Mouse (Mus musculus): ENCODE measurements around the gene Zfp622. TPM values are rescaled to one million over a fixed set of nuclear protein-coding genes. Genes with fewer than 3 reads are reported as not detected.

Zfp622 gene
- total RNA-seq, 2 experiments from 2014 or later, result 53.3 to 111 TPM

Other genes starting within 250 kb of the Zfp622 start
- gene Retreg1, start 141.2 kb upstream of the Zfp622 start, total RNA-seq (2015), result 34.5 and 37.8 TPM in 2 replicates
- 40.9 and 44.1 TPM in 2 replicates for gene Retreg1, start 141.2 kb upstream of the Zfp622 start, total RNA-seq (2017)

Data from megakaryocyte progenitor cell, adult 5-6 weeks (primary cell).